Mouse (Mus musculus) neural tube, embryonic 13.5 days (tissue): ENCODE measurements at regions not wholly inside any gene's neighbourhood (a gene's known extent, or its start where the extent isn't known, plus 50 kb on each side); places are given as distances from the start of the nearest gene placed in this dataset.

ENCODE experiments used
- ATAC-seq: fragments of 200-750 bp; cut with Nextera tagmentation; 2 replicates; pipeline ENCODE4 v1.8.0; 2017; ENCODE audit warnings: low read depth, mild to moderate bottlenecking, moderate TSS enrichment, moderate library complexity
- H3K27ac ChIP-seq: fragments of 300-500 bp; sonication (generic); replicated peaks from 2 replicates; pipeline ENCODE4 v1.5.1; 2015; ENCODE audit warnings: moderate library complexity, mild to moderate bottlenecking, inconsistent platforms
- H3K27me3 ChIP-seq: fragments of 300-500 bp; sonication (generic); 2 replicates; pipeline ENCODE4 v1.6.1; 2015; ENCODE audit warnings: mild to moderate bottlenecking, inconsistent platforms
- H3K36me3 ChIP-seq: fragments of 300-500 bp; sonication (generic); 2 replicates; pipeline ENCODE4 v1.6.1; 2015; ENCODE audit warnings: mild to moderate bottlenecking, inconsistent platforms
- H3K4me1 ChIP-seq: fragments of 300-500 bp; sonication (generic); replicated peaks from 2 replicates; pipeline ENCODE4 v1.6.1; 2015; ENCODE audit warnings: inconsistent platforms
- H3K4me2 ChIP-seq: fragments of 300-500 bp; sonication (generic); 2 replicates; pipeline ENCODE4 v1.6.1; 2015; ENCODE audit warnings: inconsistent platforms, mild to moderate bottlenecking, moderate library complexity
- H3K4me3 ChIP-seq: fragments of 300-500 bp; sonication (generic); 2 replicates; pipeline ENCODE4 v1.5.1; 2015; ENCODE audit warnings: mild to moderate bottlenecking, inconsistent platforms
- H3K9ac ChIP-seq: fragments of 300-500 bp; sonication (generic); 2 replicates; pipeline ENCODE4 v1.6.1; 2015; ENCODE audit warnings: moderate library complexity, mild to moderate bottlenecking, inconsistent platforms
- H3K9me3 ChIP-seq: fragments of 300-500 bp; sonication (generic); 2 replicates; pipeline ENCODE4 v1.6.1; 2016; ENCODE audit warnings: inconsistent platforms
- WGBS: fragments of 180-500 bp; shearing (Covaris S2); methylation state at CpG from one replicate; pipeline ENCODE4 v1.1.7; 2015; 5-methylcytosine and 5-hydroxymethylcytosine counted together

- Histone ChIP-seq H3K9me3 (no peaks in the 10 kb centered on the region), H3K36me3 (no peaks in the 10 kb centered on the region), H3K27me3 (no peaks in the 10 kb centered on the region), H3K4me3 (no peak overlapping the region), H3K4me1 (no peaks in the 10 kb centered on the region), H3K4me2 (no peak overlapping the region), H3K27ac (no peak overlapping the region), H3K9ac (no peak overlapping the region)
- WGBS, result 70% methylated on average over 13 of the region's 13 CpGs
- ATAC-seq, result no peak
These were observed 78.7 kb upstream of the Mphosph6 start for GRCm38 (mm10) chr8:117880279-117880975.

GRCm38 (mm10) chr8:117873611-117874010 lies 71.9 kb upstream of the Mphosph6 start:
- no peak overlapping the region for H3K27ac ChIP-seq
- H3K4me3 ChIP-seq, result no peak overlapping the region
- no peaks in the 10 kb centered on the region for H3K36me3 ChIP-seq
- no peak overlapping the region for H3K4me2 ChIP-seq
- no peak for ATAC-seq
- WGBS, result 77% methylated on average over 4 of the region's 4 CpGs
- H3K9me3 ChIP-seq, result no peaks in the 10 kb centered on the region
- no peaks in the 10 kb centered on the region for H3K4me1 ChIP-seq
- H3K27me3 ChIP-seq, result no peaks in the 10 kb centered on the region
- H3K9ac ChIP-seq, result no peak overlapping the region

- no peaks in the 10 kb centered on the region for H3K27me3 ChIP-seq
- no peak overlapping the region for H3K4me3 ChIP-seq
- no peaks in the 10 kb centered on the region for H3K9me3 ChIP-seq
- H3K4me2 ChIP-seq, result no peak overlapping the region
- no peaks in the 10 kb centered on the region for H3K36me3 ChIP-seq
- WGBS, result 81% methylated on average over 2 of the region's 2 CpGs
- ATAC-seq, result no peak
- H3K9ac ChIP-seq, result no peak overlapping the region
- H3K27ac ChIP-seq, result no peak overlapping the region
- peaks cover 3% of the 10 kb centered on the region; the same call in 1 of the 2 replicates for H3K4me1 ChIP-seq
These were observed 65.4 kb upstream of the Mphosph6 start for GRCm38 (mm10) chr8:117867138-117867537.

- no peak overlapping the region for H3K4me2 ChIP-seq
- H3K4me3 ChIP-seq, result no peak overlapping the region
- H3K4me1 ChIP-seq, result peaks cover 5% of the 10 kb centered on the region
- H3K36me3 ChIP-seq, result no peaks in the 10 kb centered on the region
- H3K9ac ChIP-seq, result no peak overlapping the region
- no peak overlapping the region for H3K27ac ChIP-seq
- ATAC-seq, result no peak
- no peaks in the 10 kb centered on the region for H3K9me3 ChIP-seq
- 0 out of 2 replicates have a peak, but pooled peaks cover 8% of the 10 kb centered on the region for H3K27me3 ChIP-seq
- 24% methylated on average over 6 of the region's 6 CpGs for WGBS
These were observed 63.3 kb upstream of the Mphosph6 start for GRCm38 (mm10) chr8:117865014-117865413.

DNA sequence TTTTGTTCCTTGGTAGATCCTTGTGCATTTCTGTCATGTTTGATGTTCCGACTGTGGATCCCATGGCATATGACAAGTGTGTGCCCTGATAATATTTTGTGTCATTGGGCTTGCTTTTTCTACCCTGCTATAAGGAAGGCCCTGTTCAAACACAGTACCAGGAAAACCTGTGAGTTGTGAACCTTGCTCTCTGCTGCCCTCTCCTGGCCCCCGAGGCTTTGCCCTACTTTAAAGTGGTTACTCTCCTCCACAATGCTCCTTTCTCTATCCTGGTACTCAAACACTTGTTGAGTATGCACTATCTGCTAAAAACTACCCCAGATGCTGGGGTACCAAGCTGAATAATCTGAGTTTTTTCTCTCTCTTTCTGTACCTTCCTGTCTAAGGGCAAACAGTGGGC lies 62.1 kb upstream of the Mphosph6 start:
- no peak for ATAC-seq
- 34% methylated on average over 2 of the region's 2 CpGs for WGBS
- H3K36me3 ChIP-seq, result no peaks in the 10 kb centered on the region
- H3K4me3 ChIP-seq, result no peak overlapping the region
- no peak overlapping the region for H3K9ac ChIP-seq
- 0 out of 2 replicates have a peak, but pooled peaks cover 8% of the 10 kb centered on the region for H3K27me3 ChIP-seq
- H3K4me2 ChIP-seq, result no peak overlapping the region
- no peak overlapping the region for H3K27ac ChIP-seq
- peaks cover 11% of the 10 kb centered on the region for H3K4me1 ChIP-seq
- no peaks in the 10 kb centered on the region for H3K9me3 ChIP-seq

DNA sequence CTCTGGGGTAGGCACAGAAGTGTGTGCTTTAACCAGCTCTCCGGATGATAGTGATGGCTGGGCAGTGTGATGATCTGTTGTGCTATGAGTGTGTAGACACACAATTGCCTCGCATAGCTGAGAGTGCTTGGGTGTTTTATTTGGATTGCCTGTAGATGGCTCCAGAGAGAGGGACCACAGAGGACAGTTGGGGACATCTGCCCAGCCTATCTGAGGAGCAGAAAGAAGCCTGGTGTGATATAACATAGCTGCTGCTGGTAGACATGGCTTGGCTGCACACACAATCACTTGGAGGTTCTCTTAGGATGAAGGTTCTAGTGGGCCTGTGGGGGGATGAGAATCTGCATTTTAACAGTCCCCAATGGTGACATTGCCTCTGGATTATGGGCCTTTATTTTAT lies 60.6 kb upstream of the Mphosph6 start:
- Histone ChIP-seq H3K4me3 (no peak overlapping the region), H3K27ac (no peak overlapping the region), H3K4me1 (peaks cover 11% of the 10 kb centered on the region), H3K36me3 (no peaks in the 10 kb centered on the region), H3K9ac (no peak overlapping the region), H3K27me3 (0 out of 2 replicates have a peak, but pooled peaks cover 8% of the 10 kb centered on the region), H3K4me2 (no peak overlapping the region), H3K9me3 (no peaks in the 10 kb centered on the region)
- 78% methylated on average over 2 of the region's 2 CpGs for WGBS
- ATAC-seq, result no peak

- Histone ChIP-seq H3K9me3 (no peaks in the 10 kb centered on the region), H3K4me2 (peak overlapping the region; percentile 33), H3K4me1 (peaks cover 8% of the 10 kb centered on the region), H3K9ac (peak overlapping the region; percentile 26; the same call in 1 of the 2 replicates), H3K27me3 (0 out of 2 replicates have a peak, but pooled peaks cover 8% of the 10 kb centered on the region), H3K36me3 (no peaks in the 10 kb centered on the region), H3K4me3 (no peak overlapping the region), H3K27ac (no peak overlapping the region)
- WGBS, result 7% methylated on average over 11 of the region's 11 CpGs
- ATAC-seq, result no peak
These were observed 58.0 kb upstream of the Mphosph6 start for GRCm38 (mm10) chr8:117859734-117860133.

- H3K9ac ChIP-seq, result no peak overlapping the region
- H3K36me3 ChIP-seq, result no peaks in the 10 kb centered on the region
- 0 out of 2 replicates have a peak, but pooled peaks cover 8% of the 10 kb centered on the region for H3K27me3 ChIP-seq
- no peak overlapping the region for H3K4me2 ChIP-seq
- no peaks in the 10 kb centered on the region for H3K9me3 ChIP-seq
- 69% methylated on average over 7 of the region's 7 CpGs for WGBS
- H3K4me3 ChIP-seq, result no peak overlapping the region
- H3K27ac ChIP-seq, result no peak overlapping the region
- no peak for ATAC-seq
- peaks cover 8% of the 10 kb centered on the region for H3K4me1 ChIP-seq
These were observed 57.4 kb upstream of the Mphosph6 start for GRCm38 (mm10) chr8:117859095-117859494.

GRCm38 (mm10) chr8:117856121-117856520 lies 54.4 kb upstream of the Mphosph6 start:
- no peak overlapping the region for H3K4me2 ChIP-seq
- H3K36me3 ChIP-seq, result no peaks in the 10 kb centered on the region
- no peak for ATAC-seq
- no peak overlapping the region for H3K27ac ChIP-seq
- 0 out of 2 replicates have a peak, but pooled peaks cover 5% of the 10 kb centered on the region for H3K27me3 ChIP-seq
- no peak overlapping the region for H3K9ac ChIP-seq
- 86% methylated on average over 13 of the region's 13 CpGs for WGBS
- no peak overlapping the region for H3K4me3 ChIP-seq
- no peaks in the 10 kb centered on the region for H3K9me3 ChIP-seq
- peaks cover 8% of the 10 kb centered on the region for H3K4me1 ChIP-seq

DNA sequence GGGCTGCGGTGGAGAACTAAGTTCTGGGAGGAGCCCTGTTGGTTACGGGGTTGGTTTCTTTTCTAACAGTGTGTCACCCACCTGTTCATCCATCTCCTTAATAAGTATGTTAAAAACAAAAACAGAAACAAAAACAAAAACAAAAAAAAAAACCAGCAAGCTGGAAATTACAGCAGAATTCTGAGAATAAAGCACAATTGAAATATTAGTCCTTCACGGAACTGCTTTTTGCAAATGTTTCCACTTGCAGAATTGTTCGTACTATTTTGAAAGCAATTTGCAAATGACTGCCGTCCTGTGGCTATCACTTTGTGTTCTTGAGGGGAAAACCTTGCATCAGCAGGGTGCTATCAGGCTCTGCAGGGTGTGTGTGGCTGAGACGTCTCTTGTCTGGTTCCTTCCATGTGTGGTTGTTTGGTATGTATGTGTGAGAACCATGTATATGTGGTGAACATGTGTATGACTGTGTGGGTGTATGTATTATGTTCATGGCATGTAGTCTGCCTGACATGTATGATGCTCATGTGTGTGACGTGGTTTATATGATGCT lies 53.3 kb upstream of the Mphosph6 start:
- no peak overlapping the region for H3K27ac ChIP-seq
- no peak overlapping the region for H3K4me2 ChIP-seq
- no peaks in the 10 kb centered on the region for H3K9me3 ChIP-seq
- 87% methylated on average over 7 of the region's 7 CpGs for WGBS
- no peaks in the 10 kb centered on the region for H3K36me3 ChIP-seq
- H3K4me3 ChIP-seq, result no peak overlapping the region
- peaks cover 6% of the 10 kb centered on the region for H3K4me1 ChIP-seq
- no peak overlapping the region for H3K9ac ChIP-seq
- no peaks in the 10 kb centered on the region for H3K27me3 ChIP-seq
- no peak for ATAC-seq

DNA sequence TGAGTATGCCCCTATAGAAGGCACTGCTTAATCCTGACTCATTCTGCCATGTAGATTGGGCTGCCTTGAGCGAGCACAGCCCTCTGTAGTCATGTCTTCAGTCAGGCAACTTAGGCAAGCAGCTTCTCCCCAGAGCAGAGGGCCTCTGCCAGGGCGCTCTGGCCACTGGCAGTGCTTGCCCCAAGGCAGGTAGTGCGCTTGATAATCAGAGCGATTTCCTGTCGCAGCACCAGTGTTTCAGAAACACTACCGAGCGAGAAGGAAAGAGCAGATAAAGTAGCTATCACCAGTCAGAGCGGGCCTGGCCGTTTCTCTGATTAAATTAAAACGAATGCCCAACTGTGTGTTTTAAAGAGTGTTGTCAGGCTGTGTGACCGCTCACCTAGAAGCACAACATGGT lies 52.6 kb upstream of the Mphosph6 start:
- Histone ChIP-seq H3K4me1 (no peaks in the 10 kb centered on the region), H3K27me3 (no peaks in the 10 kb centered on the region), H3K4me3 (no peak overlapping the region), H3K4me2 (no peak overlapping the region), H3K27ac (no peak overlapping the region), H3K9me3 (no peaks in the 10 kb centered on the region), H3K36me3 (no peaks in the 10 kb centered on the region), H3K9ac (no peak overlapping the region)
- ATAC-seq, result no peak
- WGBS, result 92% methylated on average over 11 of the region's 11 CpGs

DNA sequence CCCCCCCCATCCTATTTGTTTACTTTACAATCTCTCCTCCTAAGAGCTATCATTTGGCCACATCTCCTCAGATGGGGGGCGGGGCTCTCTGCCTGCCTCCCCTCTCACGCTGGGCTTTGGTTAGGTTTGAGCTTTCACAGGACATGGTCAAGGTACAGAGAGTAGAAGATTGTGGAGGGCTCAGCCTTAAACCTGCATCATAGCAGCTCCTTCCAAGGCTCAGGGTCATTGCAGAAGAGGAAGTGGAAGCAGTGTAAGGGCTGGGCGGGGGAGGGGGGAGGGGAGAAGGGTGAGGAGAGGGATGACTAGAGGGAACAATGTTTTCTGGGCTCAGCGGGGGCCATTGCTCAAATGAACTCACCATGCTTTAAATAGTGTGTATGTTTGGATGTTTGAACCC lies 51.7 kb upstream of the Mphosph6 start:
- WGBS, result 59% methylated on average over 4 of the region's 4 CpGs
- Histone ChIP-seq H3K27ac (no peak overlapping the region), H3K27me3 (no peaks in the 10 kb centered on the region), H3K4me3 (no peak overlapping the region), H3K9me3 (no peaks in the 10 kb centered on the region), H3K36me3 (no peaks in the 10 kb centered on the region), H3K4me1 (no peaks in the 10 kb centered on the region), H3K4me2 (no peak overlapping the region), H3K9ac (no peak overlapping the region)
- ATAC-seq, result no peak

- H3K36me3 ChIP-seq, result no peaks in the 10 kb centered on the region
- no peak overlapping the region for H3K4me2 ChIP-seq
- H3K9me3 ChIP-seq, result no peaks in the 10 kb centered on the region
- ATAC-seq, result no peak
- H3K9ac ChIP-seq, result no peak overlapping the region
- WGBS, result 79% methylated on average over 6 of the region's 6 CpGs
- H3K4me1 ChIP-seq, result no peaks in the 10 kb centered on the region
- no peak overlapping the region for H3K4me3 ChIP-seq
- no peak overlapping the region for H3K27ac ChIP-seq
- H3K27me3 ChIP-seq, result no peaks in the 10 kb centered on the region
These were observed 50.8 kb upstream of the Mphosph6 start for GRCm38 (mm10) chr8:117852521-117852920.
